Mouse (Mus musculus): ENCODE results near the gene Grin2b. TPM values are rescaled to one million over a fixed set of nuclear protein-coding genes. Genes with fewer than 3 reads are reported as not detected.

Gene Grin2b
- total and polyA plus RNA-seq, 3 experiments, result not detected

- Histone ChIP-seq H3K4me2 (ENCODE audit: insufficient read depth, low read depth, poor library complexity, severe bottlenecking) (no peak overlapping the region), H3K9me3 (replicated peaks; ENCODE audit: low read length) (peaks cover 63% of the 10 kb centered on the region), H3K27me3 (replicated peaks) (no peaks in the 10 kb centered on the region), H3K36me3 (replicated peaks in 1 of 2; ENCODE audit: control insufficient read depth in 1 of 2, insufficient read depth in 1 of 2, low read length in 1 of 2) (no peaks in the 10 kb centered on the region), H3K4me1 (ENCODE audit: control insufficient read depth in 1 of 2, insufficient read depth in 2 of 2) (no peaks in the 10 kb centered on the region), H3K79me2 (replicated peaks; ENCODE audit: control insufficient read depth, extremely low read depth, insufficient read depth, poor library complexity, severe bottlenecking) (no peaks in the 10 kb centered on the region), H3K27ac (ENCODE audit: insufficient read depth, low read depth) (no peak overlapping the region), H3K4me3 (replicated peaks in 1 of 3; ENCODE audit: low read depth in 2 of 3, low read length in 2 of 3, poor library complexity in 1 of 3) (no peak overlapping the region), H3K9ac (ENCODE audit: insufficient read depth, low read depth) (no peak overlapping the region)
- dilution Hi-C loops (cut with MboI; ENCODE audit: extremely low pct_ligation_motif_present, extremely low pct_unique_long_range_greater_than_20kb, low sequenced_read_pairs), result no loop called here
- DNase-seq (ENCODE audit: extremely low read depth), result no peak
- in situ Hi-C loops (cut with MboI; ENCODE audit: low pct_ligation_motif_present, low pct_unique_long_range_greater_than_20kb, low sequenced_read_pairs), result no loop called here
- TF ChIP-seq SIN3A (IDR thresholded peaks at IDR 0.05; ENCODE audit: low read length) (no peak), UBTF (IDR thresholded peaks at IDR 0.05; ENCODE audit: low read depth, low read length) (no peak), RCOR1 (conservative IDR thresholded peaks at IDR 0.05; ENCODE audit: low read depth, low read length) (no peak), RAD21 (IDR thresholded peaks at IDR 0.05; ENCODE audit: low read depth, low read length) (no peak), TBP (conservative IDR thresholded peaks at IDR 0.05; ENCODE audit: low read depth, low read length) (no peak), MAX (IDR thresholded peaks at IDR 0.05; ENCODE audit: low read length) (no peak), POLR2AphosphoS2 (IDR thresholded peaks at IDR 0.05; ENCODE audit: low read depth, low read length) (no peak), CTCF (conservative IDR thresholded peaks at IDR 0.05 in 1 of 2, IDR thresholded peaks at IDR 0.05 in 1 of 2; ENCODE audit: low read depth in 2 of 2, low read length in 2 of 2) (no peak), ZMIZ1 (IDR thresholded peaks at IDR 0.05; ENCODE audit: low read depth, low read length) (no peak), IRF4 (IDR thresholded peaks at IDR 0.05; ENCODE audit: low read depth, low read length) (no peak), ZNF384 (IDR thresholded peaks at IDR 0.05; ENCODE audit: low read depth, low read length) (no peak), EP300 (IDR thresholded peaks at IDR 0.05; ENCODE audit: low read length) (no peak), POLR2A (IDR thresholded peaks at IDR 0.05; ENCODE audit: low read depth, low read length) (no peak), NRF1 (IDR thresholded peaks at IDR 0.05; ENCODE audit: low read depth, low read length) (no peak), MXI1 (IDR thresholded peaks at IDR 0.05; ENCODE audit: low read depth, low read length) (no peak), PAX5 (IDR thresholded peaks at IDR 0.05; ENCODE audit: low read length) (no peak), HCFC1 (IDR thresholded peaks at IDR 0.05; ENCODE audit: low read depth, low read length) (no peak), CHD2 (IDR thresholded peaks at IDR 0.05; ENCODE audit: low read length) (no peak)
Observed at GRCm38 (mm10) chr6:136109172-136109571, 64.1 kb downstream of the Grin2b start.

GRCm38 (mm10) chr6:136108466-136108865, 64.8 kb downstream of the Grin2b start:
- Histone ChIP-seq H3K36me3 (replicated peaks in 1 of 2; ENCODE audit: control insufficient read depth in 1 of 2, insufficient read depth in 1 of 2, low read length in 1 of 2) (no peaks in the 10 kb centered on the region), H3K4me3 (replicated peaks in 1 of 3; ENCODE audit: low read depth in 2 of 3, low read length in 2 of 3, poor library complexity in 1 of 3) (no peak overlapping the region), H3K9ac (ENCODE audit: insufficient read depth, low read depth) (no peak overlapping the region), H3K4me1 (ENCODE audit: control insufficient read depth in 1 of 2, insufficient read depth in 2 of 2) (no peaks in the 10 kb centered on the region), H3K27ac (ENCODE audit: insufficient read depth, low read depth) (no peak overlapping the region), H3K79me2 (replicated peaks; ENCODE audit: control insufficient read depth, extremely low read depth, insufficient read depth, poor library complexity, severe bottlenecking) (no peaks in the 10 kb centered on the region), H3K4me2 (ENCODE audit: insufficient read depth, low read depth, poor library complexity, severe bottlenecking) (no peak overlapping the region), H3K27me3 (replicated peaks) (no peaks in the 10 kb centered on the region), H3K9me3 (replicated peaks; ENCODE audit: low read length) (peaks cover 63% of the 10 kb centered on the region)
- no peak for TF ChIP-seq SMC3 (IDR thresholded peaks at IDR 0.05; ENCODE audit: low read depth, low read length)
- no peak for DNase-seq (ENCODE audit: extremely low read depth)
- in situ Hi-C loops (cut with MboI; ENCODE audit: low pct_ligation_motif_present, low pct_unique_long_range_greater_than_20kb, low sequenced_read_pairs), result no loop called here
- dilution Hi-C loops (cut with MboI; ENCODE audit: extremely low pct_ligation_motif_present, extremely low pct_unique_long_range_greater_than_20kb, low sequenced_read_pairs), result no loop called here
